Mouse (Mus musculus) kidney, embryonic 16.5 days (tissue): ENCODE data around the gene Napepld. TPM values are rescaled to one million over a fixed set of nuclear protein-coding genes. Genes with fewer than 3 reads are reported as not detected.

Experiments
- ATAC-seq: fragments of 200-750 bp; cut with Nextera tagmentation; 2 replicates; pipeline ENCODE4 v1.8.0; 2017; ENCODE audit warnings: moderate TSS enrichment; ENCODE audit not compliant: low FRiP score, low TSS enrichment
- H3K27ac ChIP-seq: fragments of 300-500 bp; sonication (generic); 2 replicates; pipeline ENCODE4 v1.5.1; 2014; ENCODE audit warnings: low read length
- H3K27me3 ChIP-seq: fragments of 300-500 bp; sonication (generic); 2 replicates; pipeline ENCODE4 v1.6.1; 2014; ENCODE audit warnings: low read length, control low read depth, mixed read lengths; ENCODE audit not compliant: insufficient read depth
- H3K36me3 ChIP-seq: fragments of 300-500 bp; sonication (generic); 2 replicates; pipeline ENCODE4 v1.6.1; 2014; ENCODE audit warnings: low read length, control low read depth, mixed read lengths; ENCODE audit not compliant: insufficient read depth
- H3K4me1 ChIP-seq: fragments of 300-500 bp; sonication (generic); 2 replicates; pipeline ENCODE4 v1.6.1; 2014; ENCODE audit warnings: low read length, control low read depth, mixed read lengths; ENCODE audit not compliant: insufficient read depth
- H3K4me2 ChIP-seq: fragments of 300-500 bp; sonication (generic); replicated peaks from 2 replicates; pipeline ENCODE4 v1.6.1; 2014; ENCODE audit warnings: low read depth, low read length
- H3K4me3 ChIP-seq: fragments of 300-500 bp; sonication (generic); 2 replicates; pipeline ENCODE4 v1.5.1; 2014; ENCODE audit warnings: mild to moderate bottlenecking, low read length
- H3K9ac ChIP-seq: fragments of 300-500 bp; sonication (generic); replicated peaks from 2 replicates; pipeline ENCODE4 v1.6.1; 2014; ENCODE audit warnings: low read length
- H3K9me3 ChIP-seq: fragments of 300-500 bp; sonication (generic); 2 replicates; pipeline ENCODE4 v1.6.1; 2016; ENCODE audit warnings: low read length, control low read depth
- WGBS: fragments of 180-500 bp; shearing (Covaris S2); extraction: QIAGEN DNeasy Blood & Tissue Kit; methylation state at CpG from one replicate; pipeline ENCODE4 v1.1.7; 2014; 5-methylcytosine and 5-hydroxymethylcytosine counted together
- polyA plus RNA-seq: library from polyadenylated mRNA; unstranded; fragments of >200 nt; fragmentation: Nextera tagmentation; extraction: Ambion mirVana; gene quantifications from 2 replicates; pipeline ENCODE4 v1.2.1, GENCODE M21; 2015

Gene Napepld
- polyA plus RNA-seq, 1 experiment from 2014 or later = 5.9 TPM

GRCm38 (mm10) chr5:21675494-21675893, 25.7 kb downstream of the Napepld start:
- Histone ChIP-seq H3K4me3 (no peak overlapping the region), H3K27ac (peak overlapping the region; percentile 7; the same call in 1 of the 2 replicates), H3K27me3 (no peaks in the 10 kb centered on the region), H3K9ac (no peak overlapping the region), H3K9me3 (no peaks in the 10 kb centered on the region), H3K4me2 (no peak overlapping the region), H3K4me1 (peaks cover 27% of the 10 kb centered on the region; the same call in 1 of the 2 replicates), H3K36me3 (peaks cover 11% of the 10 kb centered on the region)
- WGBS = 93% methylated on average over 23 of the region's 23 CpGs
- no peak for ATAC-seq

DNA sequence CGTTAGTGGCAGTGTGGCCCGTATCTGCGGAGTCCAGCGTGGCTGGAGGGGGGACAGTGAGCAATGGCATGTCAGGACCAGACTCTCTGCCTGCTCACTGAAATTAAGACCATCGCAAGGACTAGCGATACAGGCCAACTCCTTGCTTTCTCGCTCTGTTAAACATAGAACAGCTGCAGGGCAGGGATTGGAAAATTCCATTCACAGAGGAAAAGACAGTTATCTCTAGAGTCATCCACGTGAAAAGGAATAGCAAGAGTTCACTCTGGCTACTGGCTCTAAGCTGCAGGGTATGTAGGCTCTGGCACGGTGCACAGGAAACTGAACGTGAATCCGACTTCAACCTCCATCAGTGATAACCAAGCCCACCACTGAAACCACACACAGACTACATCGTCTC, 26.2 kb downstream of the Napepld start:
- Histone ChIP-seq H3K36me3 (peaks cover 11% of the 10 kb centered on the region), H3K9me3 (no peaks in the 10 kb centered on the region), H3K27me3 (no peaks in the 10 kb centered on the region), H3K27ac (peak overlapping the region; percentile 7), H3K4me2 (no peak overlapping the region; the same call in 1 of the 2 replicates), H3K4me1 (peaks cover 24% of the 10 kb centered on the region; the same call in 1 of the 2 replicates), H3K4me3 (no peak overlapping the region), H3K9ac (no peak overlapping the region)
- 56% methylated on average over 12 of the region's 12 CpGs for WGBS
- peak; percentile 52 for ATAC-seq

GRCm38 (mm10) chr5:21673742-21674141, 27.5 kb downstream of the Napepld start:
- H3K36me3 ChIP-seq = peaks cover 11% of the 10 kb centered on the region
- peak overlapping the region; percentile 44; the same call in 1 of the 2 replicates for H3K4me2 ChIP-seq
- no peaks in the 10 kb centered on the region for H3K27me3 ChIP-seq
- H3K27ac ChIP-seq = peak overlapping the region; percentile 74; the same call in 1 of the 2 replicates
- H3K4me3 ChIP-seq = no peak overlapping the region
- no peaks in the 10 kb centered on the region for H3K9me3 ChIP-seq
- no peak for ATAC-seq
- no peak overlapping the region for H3K9ac ChIP-seq
- peaks cover 19% of the 10 kb centered on the region; the same call in 1 of the 2 replicates for H3K4me1 ChIP-seq
- WGBS = 81% methylated on average over 9 of the region's 9 CpGs

DNA sequence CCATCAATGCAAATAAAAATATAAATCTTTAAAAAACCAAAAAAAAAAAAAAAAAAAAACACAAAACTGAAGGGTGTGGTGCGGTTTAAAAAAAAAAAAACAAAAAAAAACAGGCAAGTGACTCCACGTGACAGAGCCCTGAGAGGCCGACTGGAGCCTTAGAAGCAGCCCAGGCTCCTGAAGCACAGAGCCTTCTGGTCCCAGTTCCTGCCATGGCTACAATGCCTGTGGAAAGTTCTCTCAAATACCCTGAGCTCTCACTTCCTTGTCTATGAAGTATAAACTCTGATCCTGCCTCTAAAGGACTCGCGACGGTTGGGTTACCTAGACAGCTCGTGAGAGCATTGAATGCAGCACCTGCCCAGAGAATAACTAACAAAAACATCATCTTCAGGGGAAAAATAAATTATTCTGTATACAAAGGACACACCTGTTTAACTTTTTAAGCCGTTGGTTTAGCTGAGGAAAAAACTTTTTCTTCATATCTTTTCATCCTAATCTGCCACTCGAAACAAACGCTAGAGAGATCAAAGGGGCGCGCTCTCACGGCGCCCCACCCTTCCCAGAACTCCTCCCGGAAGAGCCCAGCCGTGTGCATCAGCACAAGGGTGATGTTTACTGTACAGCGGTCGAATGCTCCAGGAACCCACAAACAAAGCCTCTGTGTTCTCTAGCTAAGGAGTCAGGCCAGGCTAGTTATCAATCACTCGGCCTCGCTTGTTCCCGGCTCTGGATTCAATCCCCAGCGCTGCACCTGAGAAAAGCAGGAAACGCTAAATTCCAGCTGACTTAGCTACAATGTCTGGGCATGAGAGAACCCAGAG, 28.2 kb downstream of the Napepld start:
- Histone ChIP-seq H3K27ac (peak overlapping the region; percentile 74; the same call in 1 of the 2 replicates), H3K9ac (peak overlapping the region; percentile 1), H3K27me3 (no peaks in the 10 kb centered on the region), H3K4me1 (peaks cover 19% of the 10 kb centered on the region; the same call in 1 of the 2 replicates), H3K36me3 (peaks cover 11% of the 10 kb centered on the region), H3K9me3 (no peaks in the 10 kb centered on the region), H3K4me3 (no peak overlapping the region), H3K4me2 (peak overlapping the region; percentile 44)
- ATAC-seq = peak; percentile 85
- WGBS = 38% methylated on average over 23 of the region's 23 CpGs

GRCm38 (mm10) chr5:21669307-21669706, 31.9 kb downstream of the Napepld start:
- Histone ChIP-seq H3K9ac (no peak overlapping the region), H3K4me2 (no peak overlapping the region), H3K27me3 (no peaks in the 10 kb centered on the region), H3K9me3 (no peaks in the 10 kb centered on the region), H3K36me3 (peaks cover 4% of the 10 kb centered on the region), H3K4me3 (no peak overlapping the region), H3K4me1 (peaks cover 11% of the 10 kb centered on the region; the same call in 1 of the 2 replicates), H3K27ac (no peak overlapping the region)
- ATAC-seq = no peak
- 81% methylated on average over 2 of the region's 2 CpGs for WGBS

DNA sequence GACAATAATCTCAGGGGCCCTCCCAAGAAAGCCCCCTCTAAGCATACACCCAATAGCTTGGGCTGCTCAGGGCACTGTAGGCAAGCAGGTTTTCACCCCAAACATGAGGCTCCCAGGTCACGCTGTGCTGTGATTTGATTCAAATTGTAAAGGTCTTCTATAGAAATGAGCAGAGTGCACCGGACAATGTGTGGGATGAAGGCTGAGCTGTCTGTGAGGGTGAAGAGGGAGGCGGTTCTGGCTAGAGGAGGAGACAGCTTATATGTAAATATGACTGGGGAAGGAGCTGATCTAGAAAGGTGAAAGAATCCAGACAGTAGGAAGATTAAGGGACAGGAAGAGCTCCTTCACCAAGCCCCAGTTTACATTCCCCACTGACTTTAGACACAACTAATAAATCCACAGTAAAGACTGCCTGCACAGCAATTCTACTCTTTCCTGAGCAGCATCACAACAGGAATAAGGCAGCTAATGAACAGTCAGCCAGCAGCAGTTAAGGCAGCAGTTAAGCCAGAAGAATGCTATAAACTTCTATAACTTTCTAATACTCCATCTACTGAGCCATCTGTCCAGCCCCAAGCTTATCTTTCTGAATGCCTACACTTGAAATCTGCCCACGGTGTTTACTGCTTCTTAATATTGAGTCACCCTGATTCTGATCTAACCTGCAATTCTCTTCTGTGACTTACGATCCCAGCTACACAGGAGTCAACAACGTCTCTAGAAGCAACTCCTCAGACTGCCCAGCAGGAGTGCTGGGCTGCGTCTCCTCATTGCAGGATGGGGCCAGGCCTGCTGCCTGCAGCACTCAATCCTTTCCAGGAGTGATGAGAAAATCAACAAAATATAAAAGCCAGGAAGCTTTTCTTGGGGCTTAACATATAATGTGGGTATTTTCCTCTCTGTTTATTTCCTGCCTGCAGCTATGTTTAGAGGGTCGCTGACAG, 33.7 kb downstream of the Napepld start:
- Histone ChIP-seq H3K9me3 (no peaks in the 10 kb centered on the region), H3K27ac (peak overlapping the region; percentile 8; the same call in 1 of the 2 replicates), H3K4me3 (no peak overlapping the region), H3K4me2 (no peak overlapping the region), H3K9ac (no peak overlapping the region), H3K27me3 (no peaks in the 10 kb centered on the region), H3K4me1 (no peaks in the 10 kb centered on the region), H3K36me3 (peaks cover 13% of the 10 kb centered on the region)
- no peak for ATAC-seq
- 57% methylated on average over 8 of the region's 8 CpGs for whole genome bisulfite sequencing

- Histone ChIP-seq H3K36me3 (peaks cover 29% of the 10 kb centered on the region), H3K27ac (no peak overlapping the region), H3K4me3 (no peak overlapping the region), H3K27me3 (no peaks in the 10 kb centered on the region), H3K4me1 (peaks cover 9% of the 10 kb centered on the region; the same call in 1 of the 2 replicates), H3K4me2 (no peak overlapping the region), H3K9me3 (no peaks in the 10 kb centered on the region), H3K9ac (no peak overlapping the region)
- no peak for ATAC-seq
- 92% methylated on average over 11 of the region's 11 CpGs for WGBS
Observed at GRCm38 (mm10) chr5:21663081-21663480, 38.1 kb downstream of the Napepld start.

GRCm38 (mm10) chr5:21660850-21661249, 40.3 kb downstream of the Napepld start:
- H3K27me3 ChIP-seq = no peaks in the 10 kb centered on the region

DNA sequence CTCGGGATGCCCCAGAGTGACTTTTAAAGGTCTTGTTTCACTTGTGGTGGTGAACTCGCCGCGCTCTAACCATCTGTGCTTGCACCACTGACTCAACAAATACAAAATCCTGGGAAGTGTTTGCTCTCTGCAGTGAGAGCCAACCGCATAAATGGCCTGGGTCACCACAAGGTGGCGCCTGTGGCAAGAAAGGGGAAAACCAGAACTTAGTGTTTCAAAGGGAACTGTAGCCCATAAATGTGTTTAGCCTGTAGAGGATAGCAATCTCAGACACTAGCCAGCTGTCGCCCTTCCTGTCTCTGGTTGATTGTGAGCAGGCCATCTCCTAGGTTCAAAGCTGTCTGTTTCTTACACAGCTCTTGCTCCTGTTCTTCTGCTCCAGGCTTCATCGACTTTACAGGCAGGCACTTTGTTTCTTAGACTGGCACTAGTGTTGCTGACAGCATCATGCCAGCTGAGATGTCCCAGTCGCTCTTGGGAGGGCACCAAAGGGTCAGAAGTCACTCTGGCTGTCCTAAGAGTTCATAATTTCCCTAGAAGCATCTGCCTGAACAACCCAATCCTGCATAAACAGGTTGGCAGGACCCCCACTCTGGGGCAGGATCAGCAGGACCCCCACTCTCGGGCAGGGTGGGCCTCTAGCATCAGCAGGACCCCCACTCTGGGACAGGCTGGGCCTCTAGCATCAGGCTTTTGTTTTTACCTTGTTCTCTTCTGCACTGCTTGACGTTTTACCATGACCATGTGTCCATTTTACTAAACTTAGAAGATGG, 42.4 kb downstream of the Napepld start:
- WGBS = 46% methylated on average over 11 of the region's 11 CpGs
- H3K4me3 ChIP-seq = no peak overlapping the region
- no peak overlapping the region for H3K9ac ChIP-seq
- no peak overlapping the region for H3K4me2 ChIP-seq
- H3K36me3 ChIP-seq = peaks cover 33% of the 10 kb centered on the region
- H3K27ac ChIP-seq = peak overlapping the region; percentile 59
- H3K4me1 ChIP-seq = peaks cover 9% of the 10 kb centered on the region; the same call in 1 of the 2 replicates
- no peaks in the 10 kb centered on the region for H3K27me3 ChIP-seq
- ATAC-seq = peak; percentile 88
- H3K9me3 ChIP-seq = no peaks in the 10 kb centered on the region

More at GRCm38 (mm10) chr5:21660850-21661249, 40.3 kb downstream of the Napepld start:
- Histone ChIP-seq H3K9ac (no peak overlapping the region), H3K27ac (no peak overlapping the region), H3K4me1 (peaks cover 9% of the 10 kb centered on the region; the same call in 1 of the 2 replicates), H3K4me3 (no peak overlapping the region), H3K9me3 (no peaks in the 10 kb centered on the region), H3K36me3 (peaks cover 33% of the 10 kb centered on the region), H3K4me2 (no peak overlapping the region)
- no peak for ATAC-seq
- 90% methylated on average over 6 of the region's 6 CpGs for WGBS
